Mouse (Mus musculus) adrenal gland, adult 8-10 months (tissue): Measurements from ENCODE around the gene Slf2. TPM values are rescaled to one million over a fixed set of nuclear protein-coding genes. Genes with fewer than 3 reads are reported as not detected.

Experiments used
- DNase-seq: peaks from one replicate; pipeline ENCODE4 v3.0.0; 2022
- total RNA-seq, 4 experiments: library from RNA; stranded (reverse); gene quantifications; 2 replicates each; pipeline ENCODE4 v1.2.4; 2022

Gene Slf2
- total RNA-seq, 4 experiments from 2014 or later = 22.6 to 40.9 (median 30.5) TPM

GRCm38 (mm10) chr19:45031780-45032179, 100.8 kb downstream of the Slf2 start:
- no peak for DNase-seq

Other genes starting within 250 kb of the Slf2 start
- not detected for gene Pax2, start 175.1 kb upstream of the Slf2 start, total RNA-seq
- gene Sema4g, start 58.0 kb downstream of the Slf2 start, total RNA-seq = 10 to 100 TPM in 2 of 4 experiments, 1 to 10 TPM in 2; 4.3 to 14.9 (median 10.2) TPM
- 10 to 100 TPM; 34.8 to 40.2 (median 37.5) TPM for gene Twnk, start 74.5 kb downstream of the Slf2 start, total RNA-seq
- 10 to 100 TPM; 44.2 to 57.9 (median 48.4) TPM for gene Mrpl43, start 75.3 kb downstream of the Slf2 start, total RNA-seq
- 100 to 1,000 TPM; 100 to 121 (median 110) TPM for gene Lzts2, start 83.3 kb downstream of the Slf2 start, total RNA-seq
- gene Pdzd7, start 114.6 kb downstream of the Slf2 start, total RNA-seq = under 1 TPM; 0.12 to 1.00 (median 0.56) TPM
- gene Sfxn3, start 116.4 kb downstream of the Slf2 start, total RNA-seq = 10 to 100 TPM; 53.1 to 96.1 (median 73.9) TPM
- gene Kazald1, start 144.1 kb downstream of the Slf2 start, total RNA-seq = 10 to 100 TPM in 2 of 4 experiments, 1 to 10 TPM in 2; 6.2 to 13.8 (median 9.5) TPM
- not detected for gene Tlx1, start 219.5 kb downstream of the Slf2 start, total RNA-seq